Mouse (Mus musculus) liver, embryonic 14.5 days (tissue): ENCODE results near the gene Zcchc4. TPM values are rescaled to one million over a fixed set of nuclear protein-coding genes. Genes with fewer than 3 reads are reported as not detected.

Source experiments
- ATAC-seq: fragments of 200-750 bp; cut with Nextera tagmentation; 2 replicates; pipeline ENCODE4 v1.8.0; 2017; ENCODE audit warnings: moderate number of reproducible peaks, mild to moderate bottlenecking, moderate library complexity; ENCODE audit not compliant: insufficient read depth
- DNase-seq, 3 experiments: peaks; one replicate each; pipeline ENCODE4 v3.0.0-alpha.2; 2012 to 2013; ENCODE audit warnings: low read depth in 3 of 3, low spot score in 3 of 3
- H3K27ac ChIP-seq: fragments of 300-500 bp; sonication (generic); 2 replicates; pipeline ENCODE4 v1.5.1; 2014; ENCODE audit warnings: moderate library complexity, mild to moderate bottlenecking, control low read depth, inconsistent platforms
- H3K27me3 ChIP-seq: fragments of 300-500 bp; sonication (generic); 2 replicates; pipeline ENCODE4 v1.6.1; 2014; ENCODE audit warnings: mild to moderate bottlenecking, low read length, moderate library complexity; ENCODE audit not compliant: control insufficient read depth, insufficient read depth
- H3K36me3 ChIP-seq: fragments of 300-500 bp; sonication (generic); replicated peaks from 2 replicates; pipeline ENCODE4 v1.6.1; 2014; ENCODE audit warnings: low read depth; ENCODE audit not compliant: control insufficient read depth, insufficient read depth
- H3K4me1 ChIP-seq, 2 experiments: fragments of 200-500 bp in 1 of 2; fragments of 300-500 bp in 1 of 2; sonication (generic) in 1 of 2; replicated peaks; 2 replicates each; pipeline ENCODE4 v1.6.1; 2012 to 2014; ENCODE audit warnings: antibody characterized with exemption in 1 of 2, inconsistent platforms in 1 of 2, low read length in 1 of 2; ENCODE audit not compliant: control insufficient read depth in 2 of 2, insufficient read depth in 2 of 2
- H3K4me2 ChIP-seq: fragments of 300-500 bp; sonication (generic); 2 replicates; pipeline ENCODE4 v1.6.1; 2014; ENCODE audit warnings: low read depth, mild to moderate bottlenecking, control low read depth, moderate library complexity
- H3K4me3 ChIP-seq, 2 experiments: fragments of 200-500 bp in 1 of 2; fragments of 300-500 bp in 1 of 2; sonication (generic) in 1 of 2; 2 replicates each; pipeline ENCODE4 v1.5.1; 2012 to 2014; ENCODE audit warnings: low read depth in 2 of 2, low read length in 2 of 2, mild to moderate bottlenecking in 2 of 2, control low read depth in 1 of 2, inconsistent platforms in 1 of 2, moderate library complexity in 1 of 2; ENCODE audit not compliant: insufficient read depth in 1 of 2
- H3K9ac ChIP-seq: fragments of 300-500 bp; sonication (generic); replicated peaks from 2 replicates; pipeline ENCODE4 v1.6.1; 2014; ENCODE audit warnings: mild to moderate bottlenecking, control low read depth, moderate library complexity
- H3K9me3 ChIP-seq: fragments of 300-500 bp; sonication (generic); 2 replicates; pipeline ENCODE4 v1.6.1; 2016; ENCODE audit warnings: low read length, mixed read lengths; ENCODE audit not compliant: control insufficient read depth
- CTCF ChIP-seq: IDR thresholded peaks from 2 replicates; pipeline ENCODE4 v1.5.1; 2016; ENCODE audit warnings: antibody characterized with exemption, low read depth, control low read depth
- EP300 ChIP-seq: IDR thresholded peaks from 2 replicates; pipeline ENCODE4 v1.6.1; 2016; ENCODE audit warnings: antibody characterized with exemption, low read depth
- WGBS: fragments of 180-500 bp; shearing (Covaris S2); extraction: QIAGEN DNeasy Blood & Tissue Kit; methylation state at CpG from one replicate; pipeline ENCODE4 v1.1.7; 2014; ENCODE audit not compliant: insufficient replicate concordance; 5-methylcytosine and 5-hydroxymethylcytosine counted together
- polyA plus RNA-seq, 2 experiments: library from polyadenylated mRNA; depleted of rRNA in 1 of 2; stranded (reverse) in 1 of 2; unstranded in 1 of 2; fragments of >200 nt; fragmentation: Nextera tagmentation in 1 of 2; extraction: Ambion mirVana in 1 of 2; gene quantifications; 2 replicates each; pipeline versions ENCODE4 v1.2.1 to v1.2.3; 2012 to 2014

Zcchc4 gene
- polyA plus RNA-seq, 2 experiments: 5.8 to 5.9 TPM

DNA sequence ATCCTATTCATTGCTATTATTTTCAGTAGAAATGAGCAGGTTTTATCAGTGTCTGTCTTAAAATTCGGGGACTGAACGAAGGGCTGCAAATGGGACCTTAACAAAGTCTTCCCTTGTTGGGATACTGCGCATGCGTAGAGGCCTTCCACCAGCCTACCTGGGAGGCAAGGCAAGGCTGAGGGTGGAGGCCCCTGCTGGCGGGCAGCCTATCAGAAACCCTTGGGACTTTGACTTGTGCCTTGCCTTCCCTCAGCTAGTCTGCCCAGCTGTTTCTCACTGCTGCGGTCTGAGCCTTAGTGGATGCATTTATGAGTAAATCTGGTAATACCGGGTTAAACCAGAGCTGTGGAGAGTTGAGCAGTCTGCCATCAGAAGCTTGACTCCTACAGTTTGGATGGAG lies 38.1 kb downstream of the Zcchc4 start:
- Histone ChIP-seq H3K27me3 (no peaks in the 10 kb centered on the region), H3K9me3 (no peaks in the 10 kb centered on the region), H3K4me2 (no peak overlapping the region), H3K9ac (no peak overlapping the region), H3K36me3 (no peaks in the 10 kb centered on the region; the same call in 1 of the 2 replicates), H3K4me1 (no peaks in the 10 kb centered on the region), H3K4me3 (no peak overlapping the region), H3K27ac (no peak overlapping the region)
- TF ChIP-seq CTCF: no peak
- no peak for TF ChIP-seq EP300
- DNase-seq (no peak), ATAC-seq (no peak)
- WGBS: 86% methylated on average over 7 of the region's 7 CpGs

DNA sequence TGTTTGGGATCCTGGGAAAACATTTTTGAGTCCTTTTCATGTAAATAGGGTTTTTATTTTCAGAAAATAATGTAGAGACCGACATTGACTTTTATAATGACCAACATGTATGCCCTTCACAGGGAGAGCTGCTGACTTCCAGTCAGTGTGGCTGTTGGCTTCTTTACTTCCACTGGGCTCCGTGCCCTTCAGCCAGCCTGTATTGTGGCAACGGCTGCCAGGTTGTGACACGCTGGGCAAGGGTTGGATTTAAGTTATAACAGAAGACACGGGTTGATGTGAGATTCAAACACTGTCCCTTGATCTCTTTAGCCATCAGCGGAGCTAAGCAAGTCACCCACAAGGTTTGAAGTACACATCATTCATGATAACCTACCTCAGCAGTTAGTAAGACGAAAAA lies 43.5 kb downstream of the Zcchc4 start:
- Histone ChIP-seq H3K27me3 (no peaks in the 10 kb centered on the region), H3K9me3 (no peaks in the 10 kb centered on the region), H3K4me2 (no peak overlapping the region), H3K36me3 (peaks cover 4% of the 10 kb centered on the region), H3K9ac (no peak overlapping the region), H3K27ac (no peak overlapping the region), H3K4me3 (no peak overlapping the region), H3K4me1 (no peaks in the 10 kb centered on the region)
- TF ChIP-seq CTCF (no peak), EP300 (no peak)
- DNase-seq (no peak), ATAC-seq (no peak)
- WGBS: 88% methylated on average over 7 of the region's 7 CpGs

DNA sequence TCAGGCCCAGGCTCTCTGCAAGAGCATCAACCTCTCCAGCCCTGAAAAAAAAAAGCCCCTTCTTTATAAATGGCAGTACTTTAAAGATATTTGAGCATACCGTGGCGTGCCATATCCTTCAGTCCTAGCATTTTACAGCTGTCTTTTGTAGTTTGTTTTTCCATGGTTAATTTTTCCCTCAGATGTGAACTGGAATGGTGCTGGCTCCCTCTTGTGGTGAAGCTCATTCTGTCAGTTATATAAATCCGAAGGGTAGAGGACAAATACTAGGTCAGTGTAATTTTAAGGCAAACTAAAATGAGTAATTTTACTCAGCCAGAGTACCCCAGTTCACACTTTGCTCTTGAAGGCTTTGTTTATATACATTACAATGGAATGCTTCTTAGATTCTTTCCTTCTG lies 46.5 kb downstream of the Zcchc4 start:
- no peak overlapping the region for H3K9ac ChIP-seq
- no peaks in the 10 kb centered on the region for H3K27me3 ChIP-seq
- DNase-seq (peak in 1 of 3 experiments; percentile 17), ATAC-seq (no peak)
- H3K4me2 ChIP-seq: no peak overlapping the region
- peaks cover 4% of the 10 kb centered on the region for H3K36me3 ChIP-seq
- H3K4me1 ChIP-seq: no peaks in the 10 kb centered on the region
- TF ChIP-seq EP300: no peak
- TF ChIP-seq CTCF: peak; percentile 67
- no peak overlapping the region for H3K4me3 ChIP-seq
- 50% methylated on average over 3 of the region's 3 CpGs for WGBS
- H3K27ac ChIP-seq: no peak overlapping the region
- no peaks in the 10 kb centered on the region for H3K9me3 ChIP-seq

DNA sequence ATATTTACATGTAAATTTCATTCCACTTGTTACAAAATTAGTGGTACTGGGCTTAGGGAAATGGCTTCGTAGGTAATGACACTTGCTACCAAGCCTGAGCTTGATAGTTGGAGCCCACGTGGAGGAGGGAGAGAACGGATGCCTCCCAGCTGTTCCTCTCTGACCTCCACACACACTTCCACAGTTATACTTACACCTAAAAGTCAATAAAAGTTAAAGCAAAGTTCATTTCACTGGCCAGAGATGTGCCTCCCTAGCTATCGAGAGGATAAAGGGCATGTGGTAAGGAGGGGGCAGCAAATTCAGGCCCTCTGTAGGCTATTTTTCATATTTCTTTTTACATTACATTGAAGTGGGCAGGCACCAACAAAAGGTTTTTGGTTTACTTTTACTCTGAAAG lies 52.7 kb downstream of the Zcchc4 start:
- Histone ChIP-seq H3K9me3 (no peaks in the 10 kb centered on the region), H3K4me2 (no peak overlapping the region), H3K27me3 (no peaks in the 10 kb centered on the region), H3K27ac (no peak overlapping the region), H3K9ac (no peak overlapping the region), H3K4me1 (peaks cover 3% of the 10 kb centered on the region in 2 experiments; a peak in 3 of 4 replicates), H3K36me3 (no peaks in the 10 kb centered on the region), H3K4me3 (no peak overlapping the region)
- ATAC-seq (0 out of 2 replicates have a peak, but pooled peaks have one; percentile 23), DNase-seq (no peak)
- 69% methylated on average over 4 of the region's 4 CpGs for WGBS
- TF ChIP-seq EP300 (no peak), CTCF (no peak)

DNA sequence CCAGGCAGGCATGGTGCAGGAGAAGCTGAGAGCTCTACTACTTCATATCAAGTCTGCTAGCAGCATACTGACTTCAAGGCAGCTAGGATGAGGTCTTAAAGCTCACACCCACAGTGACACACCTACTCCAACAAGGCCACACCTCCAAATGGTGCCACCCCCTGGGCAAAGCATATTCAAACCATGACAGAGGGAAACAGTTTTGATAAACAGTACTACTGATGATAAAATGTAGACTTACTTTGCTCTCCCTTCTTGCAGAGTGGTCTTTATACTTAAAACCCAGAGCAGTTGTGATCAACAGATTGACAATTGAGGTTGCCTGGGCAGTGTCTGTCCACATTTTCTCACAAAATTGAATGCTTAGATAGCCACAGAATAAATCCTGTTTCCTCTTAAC lies 57.8 kb downstream of the Zcchc4 start:
- H3K27me3 ChIP-seq: no peaks in the 10 kb centered on the region
- H3K27ac ChIP-seq: peak overlapping the region; percentile 88
- peaks cover 15 to 16% of the 10 kb centered on the region in 2 experiments for H3K4me1 ChIP-seq
- TF ChIP-seq EP300 (no peak), CTCF (0 out of 2 replicates have a peak, but pooled peaks have one; percentile 7)
- peak overlapping the region in 1 of 2 experiments; percentile 62; a peak in 3 of 4 replicates for H3K4me3 ChIP-seq
- H3K4me2 ChIP-seq: peak overlapping the region; percentile 81
- H3K36me3 ChIP-seq: no peaks in the 10 kb centered on the region; the same call in 1 of the 2 replicates
- ATAC-seq: peak; percentile 18; the same call in 1 of the 2 replicates
- no peaks in the 10 kb centered on the region for H3K9me3 ChIP-seq
- peak; percentile 54 to 60 (median 60) for DNase-seq
- peak overlapping the region; percentile 52; the same call in 1 of the 2 replicates for H3K9ac ChIP-seq
